Mouse (Mus musculus): ENCODE measurements around the gene Art3.

DNA sequence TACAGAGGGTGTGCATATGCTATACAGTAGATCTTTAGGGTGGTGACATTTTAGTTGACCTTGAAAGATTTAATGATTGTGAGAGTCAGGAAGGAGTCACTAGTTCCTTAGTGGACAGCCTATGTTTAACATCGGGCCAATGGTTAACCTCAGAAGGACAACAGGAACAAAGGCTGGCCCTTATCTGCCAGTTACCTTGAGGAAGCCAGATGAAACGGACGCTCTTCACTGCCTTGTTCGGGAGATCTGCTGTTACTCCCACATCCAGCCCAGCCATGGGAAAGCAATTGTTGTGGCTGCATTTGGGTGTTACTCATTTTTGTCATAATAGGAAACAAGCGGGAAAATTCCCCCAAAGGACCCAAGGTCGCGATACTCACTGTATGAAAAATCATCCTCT is 17.9 kb upstream of the Art3 start:
- no peak for TF ChIP-seq CTCF (IDR thresholded peaks at IDR 0.05)
- no peak for TF ChIP-seq EP300 (IDR thresholded peaks at IDR 0.05)
